Mouse (Mus musculus) left cerebral cortex, adult 6 months (tissue): Measurements from ENCODE around the gene Cnga2. TPM values are rescaled to one million over a fixed set of nuclear protein-coding genes. Genes with fewer than 3 reads are reported as not detected.

Experiments used
- long read RNA-seq, 2 experiments: library from polyadenylated mRNA; unstranded; transcript quantifications; one replicate each; pipeline ENCODE4 v2.0.0; 2019 to 2020
- polyA plus RNA-seq: library from polyadenylated mRNA; unstranded; fragments of <200 nt; fragmentation: Nextera tagmentation; gene quantifications from 2 replicates; pipeline ENCODE4 v1.2.3, GENCODE M21; 2021

Gene Cnga2
- not detected in 2 replicates for polyA plus RNA-seq
- long read RNA-seq, experiment 1, partial matches to known transcripts = 0 of 1 reads
- long read RNA-seq, experiment 1, other reads (novel, unspliced or antisense) = 1 of 1 reads
- long read RNA-seq, experiment 2 = 0 reads

DNA sequence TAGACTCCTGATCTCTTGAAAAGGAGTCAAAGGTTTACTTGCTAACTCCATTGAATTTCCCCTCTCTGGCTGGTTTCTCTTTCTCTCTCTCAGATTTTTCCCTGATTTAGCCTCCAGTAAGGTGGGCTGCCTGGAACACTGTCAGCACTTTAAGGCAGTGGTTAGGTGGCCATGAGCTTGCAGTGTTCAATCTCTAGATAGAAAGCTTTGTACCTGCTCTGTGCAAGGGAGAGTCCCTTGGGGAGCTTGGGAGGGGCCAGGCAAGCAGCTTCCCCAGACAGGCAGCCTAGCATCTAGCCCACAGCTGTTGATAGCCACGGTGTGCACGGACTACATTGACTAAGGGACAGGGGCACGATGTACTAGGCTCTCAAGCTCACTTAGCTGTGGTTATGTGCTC lies at the start of gene Cnga2:
Gene Cnga2 (plus strand): TSS at position 301 of the 400 bp plus-strand sequence.

DNA sequence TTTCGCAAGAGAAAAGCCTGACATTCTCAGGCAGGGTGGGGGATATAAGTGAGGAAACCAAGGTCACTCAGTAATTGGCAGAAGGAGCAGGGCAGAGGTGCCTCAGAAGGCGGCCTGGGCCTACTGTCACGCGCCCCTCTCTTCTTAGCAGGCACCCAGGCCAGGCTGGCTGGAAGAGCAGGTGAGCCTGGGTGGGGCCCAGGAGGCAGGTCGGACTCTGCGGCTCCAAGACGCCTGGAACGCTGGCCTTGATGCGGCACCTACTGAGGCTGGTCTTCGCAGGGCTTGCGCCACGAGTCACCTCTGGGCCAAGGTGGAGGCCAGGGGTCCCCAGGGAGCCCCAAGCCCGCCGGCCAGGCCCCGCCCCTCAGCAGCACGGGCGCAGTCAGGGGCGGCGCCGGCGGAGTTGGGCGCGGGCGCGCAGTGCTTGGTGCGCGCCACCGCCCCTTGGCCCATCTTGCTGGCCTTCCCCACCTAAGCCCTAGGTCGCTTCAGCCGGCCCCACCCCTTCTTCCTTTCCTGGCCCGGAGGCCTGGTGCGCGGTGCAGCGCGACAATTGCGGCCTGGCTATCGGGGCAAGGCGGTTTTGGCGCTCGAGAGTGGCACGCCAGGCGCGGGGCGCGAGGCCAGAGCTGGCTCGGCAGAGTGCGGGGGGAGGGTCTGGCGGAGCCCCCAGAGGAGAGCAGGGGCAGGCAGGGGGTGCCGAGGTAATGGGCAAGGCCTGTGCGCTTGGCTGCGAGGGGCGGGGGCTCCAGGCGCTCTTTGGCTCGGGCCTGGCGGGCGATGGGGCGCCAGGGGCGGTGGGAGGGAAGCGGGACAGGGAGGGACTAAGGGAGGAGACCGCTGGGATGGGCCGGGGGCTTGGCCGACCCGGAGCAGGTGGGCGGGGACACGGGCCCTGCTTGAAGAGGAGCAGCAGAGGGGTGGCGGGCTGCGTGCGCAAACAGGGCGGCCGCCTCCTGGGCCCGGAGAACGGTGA lies 29.3 kb upstream of the Cnga2 start, which contains the start of gene Prrg3:
Gene Prrg3 (plus strand): TSS at position 552 of the 979 bp plus-strand sequence.

DNA sequence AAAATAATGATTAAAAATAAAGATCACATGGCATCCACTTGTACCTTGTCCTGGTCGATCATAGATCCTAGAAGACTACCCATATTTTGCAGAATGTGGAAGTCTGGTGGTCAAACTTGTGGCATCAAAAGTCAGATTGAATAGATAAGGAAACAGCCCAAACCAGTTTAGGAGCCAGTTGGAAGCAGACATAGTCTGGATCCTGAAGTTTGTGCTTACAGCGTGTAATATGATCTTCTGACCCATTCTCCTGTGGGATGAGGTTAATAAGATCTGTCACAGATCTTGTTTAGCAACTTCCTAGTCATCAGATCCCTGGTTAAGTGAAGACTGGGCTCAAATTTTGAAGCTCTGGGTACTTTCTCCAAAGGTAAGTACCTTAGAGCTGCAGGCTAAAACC lies 19.0 kb upstream of the Cnga2 start, which contains the start of gene Fate1:
Gene Fate1 (plus strand): TSS at position 301 of the 400 bp plus-strand sequence.

Other genes with a start within 250 kb of the Cnga2 start
- 35.2 and 48.4 TPM in 2 replicates for gene Vma21, start 175.9 kb upstream of the Cnga2 start, polyA plus RNA-seq
- gene Gm1141, start 70.8 kb upstream of the Cnga2 start, polyA plus RNA-seq = 0.12 TPM in 1 of 2 replicates, not detected in the other
- gene Prrg3, start 29.2 kb upstream of the Cnga2 start, polyA plus RNA-seq = 4.3 and 10.4 TPM in 2 replicates
- gene Fate1, start 18.9 kb upstream of the Cnga2 start, polyA plus RNA-seq = 0.16 TPM in 1 of 2 replicates, not detected in the other
- gene Magea4, start 230.2 kb downstream of the Cnga2 start, polyA plus RNA-seq = not detected in 2 replicates